Mouse (Mus musculus): ENCODE results near the gene Tcf7. TPM values are rescaled to one million over a fixed set of nuclear protein-coding genes. Genes with fewer than 3 reads are reported as not detected.

Tcf7 gene
- total and polyA plus RNA-seq, 3 experiments, result not detected

GRCm38 (mm10) chr11:52305266-52305665 lies 22.5 kb upstream of the Tcf7 start:
- DNase-seq (ENCODE audit: low spot score), result no peak

GRCm38 (mm10) chr11:52302668-52303067 lies 19.9 kb upstream of the Tcf7 start:
- peaks cover 25% of the 10 kb centered on the region for H3K27me3 ChIP-seq (ENCODE audit: insufficient read depth, low read length)

More at GRCm38 (mm10) chr11:52305266-52305665, 22.5 kb upstream of the Tcf7 start:
- H3K4me3 ChIP-seq (ENCODE audit: low read depth, low read length), result no peak overlapping the region
- H3K4me1 ChIP-seq (ENCODE audit: insufficient read depth, low read depth, low read length), result no peaks in the 10 kb centered on the region
- no peaks in the 10 kb centered on the region for H3K36me3 ChIP-seq (replicated peaks)
- no peaks in the 10 kb centered on the region for H3K9me3 ChIP-seq (replicated peaks)
- no peak for TF ChIP-seq GATA1 (IDR thresholded peaks at IDR 0.05; ENCODE audit: borderline replicate concordance, low read length)
- TF ChIP-seq CTCF (IDR thresholded peaks at IDR 0.05; ENCODE audit: low read depth, low read length), result no peak
- TF ChIP-seq POLR2AphosphoS5 (IDR thresholded peaks at IDR 0.05; ENCODE audit: insufficient replicate concordance, low read depth, low read length), result no peak
- no peak for TF ChIP-seq TAL1 (conservative IDR thresholded peaks at IDR 0.05; ENCODE audit: low read depth, low read length)
- H3K27me3 ChIP-seq (ENCODE audit: insufficient read depth, low read length), result peaks cover 14% of the 10 kb centered on the region
- no peak for ATAC-seq (ENCODE audit: extremely low read depth, insufficient number of reproducible peaks, low FRiP score, poor library complexity, severe bottlenecking)

GRCm38 (mm10) chr11:52299687-52300086 lies 16.9 kb upstream of the Tcf7 start:
- DNase-seq (ENCODE audit: low spot score) (no peak), ATAC-seq (ENCODE audit: extremely low read depth, insufficient number of reproducible peaks, low FRiP score, poor library complexity, severe bottlenecking) (no peak)
- H3K9me3 ChIP-seq (replicated peaks), result no peaks in the 10 kb centered on the region
- no peaks in the 10 kb centered on the region for H3K4me1 ChIP-seq (ENCODE audit: insufficient read depth, low read depth, low read length)
- TF ChIP-seq GATA2 (IDR thresholded peaks at IDR 0.05; ENCODE audit: borderline replicate concordance, low read depth, low read length), result no peak
- TF ChIP-seq TAL1 (conservative IDR thresholded peaks at IDR 0.05; ENCODE audit: low read depth, low read length), result no peak
- no peak for TF ChIP-seq POLR2AphosphoS5 (IDR thresholded peaks at IDR 0.05; ENCODE audit: insufficient replicate concordance, low read depth, low read length)
- TF ChIP-seq GATA1 (IDR thresholded peaks at IDR 0.05; ENCODE audit: borderline replicate concordance, low read length), result no peak
- TF ChIP-seq CTCF (IDR thresholded peaks at IDR 0.05; ENCODE audit: low read depth, low read length), result no peak
- no peak overlapping the region for H3K4me3 ChIP-seq (ENCODE audit: low read depth, low read length)
- no peaks in the 10 kb centered on the region for H3K36me3 ChIP-seq (replicated peaks)
- H3K27me3 ChIP-seq (ENCODE audit: insufficient read depth, low read length), result peaks cover 14% of the 10 kb centered on the region; the same call in 1 of the 2 replicates

More at GRCm38 (mm10) chr11:52302668-52303067, 19.9 kb upstream of the Tcf7 start:
- ATAC-seq (ENCODE audit: extremely low read depth, insufficient number of reproducible peaks, low FRiP score, poor library complexity, severe bottlenecking) (no peak), DNase-seq (ENCODE audit: low spot score) (no peak)
- Histone ChIP-seq H3K4me3 (ENCODE audit: low read depth, low read length) (no peak overlapping the region), H3K4me1 (ENCODE audit: insufficient read depth, low read depth, low read length) (no peaks in the 10 kb centered on the region), H3K9me3 (replicated peaks) (no peaks in the 10 kb centered on the region), H3K36me3 (replicated peaks) (no peaks in the 10 kb centered on the region)
- TF ChIP-seq GATA2 (IDR thresholded peaks at IDR 0.05; ENCODE audit: borderline replicate concordance, low read depth, low read length) (no peak), POLR2AphosphoS5 (IDR thresholded peaks at IDR 0.05; ENCODE audit: insufficient replicate concordance, low read depth, low read length) (no peak), GATA1 (IDR thresholded peaks at IDR 0.05; ENCODE audit: borderline replicate concordance, low read length) (no peak), TAL1 (conservative IDR thresholded peaks at IDR 0.05; ENCODE audit: low read depth, low read length) (no peak), CTCF (IDR thresholded peaks at IDR 0.05; ENCODE audit: low read depth, low read length) (no peak)

GRCm38 (mm10) chr11:52298955-52299354 lies 16.1 kb upstream of the Tcf7 start:
- H3K4me1 ChIP-seq (ENCODE audit: insufficient read depth, low read depth, low read length), result no peaks in the 10 kb centered on the region
- no peaks in the 10 kb centered on the region for H3K9me3 ChIP-seq (replicated peaks)
- peaks cover 12% of the 10 kb centered on the region; the same call in 1 of the 2 replicates for H3K27me3 ChIP-seq (ENCODE audit: insufficient read depth, low read length)
- TF ChIP-seq GATA1 (IDR thresholded peaks at IDR 0.05; ENCODE audit: borderline replicate concordance, low read length) (no peak), POLR2AphosphoS5 (IDR thresholded peaks at IDR 0.05; ENCODE audit: insufficient replicate concordance, low read depth, low read length) (no peak), CTCF (IDR thresholded peaks at IDR 0.05; ENCODE audit: low read depth, low read length) (no peak), TAL1 (conservative IDR thresholded peaks at IDR 0.05; ENCODE audit: low read depth, low read length) (no peak), GATA2 (IDR thresholded peaks at IDR 0.05; ENCODE audit: borderline replicate concordance, low read depth, low read length) (no peak)
- no peak for ATAC-seq (ENCODE audit: extremely low read depth, insufficient number of reproducible peaks, low FRiP score, poor library complexity, severe bottlenecking)
- no peaks in the 10 kb centered on the region for H3K36me3 ChIP-seq (replicated peaks)
- no peak for DNase-seq (ENCODE audit: low spot score)
- H3K4me3 ChIP-seq (ENCODE audit: low read depth, low read length), result no peak overlapping the region

GRCm38 (mm10) chr11:52297352-52297751 lies 14.5 kb upstream of the Tcf7 start:
- H3K4me3 ChIP-seq (ENCODE audit: low read depth, low read length), result no peak overlapping the region
- H3K4me1 ChIP-seq (ENCODE audit: insufficient read depth, low read depth, low read length), result no peaks in the 10 kb centered on the region
- no peak for ATAC-seq (ENCODE audit: extremely low read depth, insufficient number of reproducible peaks, low FRiP score, poor library complexity, severe bottlenecking)
- no peaks in the 10 kb centered on the region for H3K36me3 ChIP-seq (replicated peaks)
- peak; percentile 78 for DNase-seq (ENCODE audit: low spot score)
- peaks cover 13% of the 10 kb centered on the region; the same call in 1 of the 2 replicates for H3K27me3 ChIP-seq (ENCODE audit: insufficient read depth, low read length)
- TF ChIP-seq GATA1 (IDR thresholded peaks at IDR 0.05; ENCODE audit: borderline replicate concordance, low read length) (no peak), CTCF (IDR thresholded peaks at IDR 0.05; ENCODE audit: low read depth, low read length) (peak; percentile 88)
- H3K9me3 ChIP-seq (replicated peaks), result no peaks in the 10 kb centered on the region

GRCm38 (mm10) chr11:52294103-52294502 lies 11.3 kb upstream of the Tcf7 start:
- ATAC-seq (ENCODE audit: extremely low read depth, insufficient number of reproducible peaks, low FRiP score, poor library complexity, severe bottlenecking) (no peak), DNase-seq (ENCODE audit: low spot score) (no peak)
- peaks cover 6% of the 10 kb centered on the region; the same call in 1 of the 2 replicates for H3K27me3 ChIP-seq (ENCODE audit: insufficient read depth, low read length)
- H3K4me1 ChIP-seq (ENCODE audit: insufficient read depth, low read depth, low read length), result no peaks in the 10 kb centered on the region
- H3K36me3 ChIP-seq (replicated peaks), result no peaks in the 10 kb centered on the region
- H3K9me3 ChIP-seq (replicated peaks), result no peaks in the 10 kb centered on the region
- TF ChIP-seq GATA2 (IDR thresholded peaks at IDR 0.05; ENCODE audit: borderline replicate concordance, low read depth, low read length), result no peak
- no peak for TF ChIP-seq POLR2AphosphoS5 (IDR thresholded peaks at IDR 0.05; ENCODE audit: insufficient replicate concordance, low read depth, low read length)
- TF ChIP-seq CTCF (IDR thresholded peaks at IDR 0.05; ENCODE audit: low read depth, low read length), result no peak
- TF ChIP-seq TAL1 (conservative IDR thresholded peaks at IDR 0.05; ENCODE audit: low read depth, low read length), result no peak
- no peak for TF ChIP-seq GATA1 (IDR thresholded peaks at IDR 0.05; ENCODE audit: borderline replicate concordance, low read length)
- no peak overlapping the region for H3K4me3 ChIP-seq (ENCODE audit: low read depth, low read length)
